Mouse (Mus musculus) midbrain, embryonic 16.5 days (tissue): ENCODE measurements around the gene Tob2. TPM values are rescaled to one million over a fixed set of nuclear protein-coding genes. Genes with fewer than 3 reads are reported as not detected.

Experiments
- ATAC-seq: fragments of 200-750 bp; cut with Nextera tagmentation; 2 replicates; pipeline ENCODE4 v1.8.0; 2017; ENCODE audit warnings: moderate TSS enrichment
- H3K27ac ChIP-seq: fragments of 300-500 bp; sonication (generic); 2 replicates; pipeline ENCODE4 v1.5.1; 2014; ENCODE audit warnings: mild to moderate bottlenecking, low read length, mixed read lengths
- H3K27me3 ChIP-seq: fragments of 300-500 bp; sonication (generic); 2 replicates; pipeline ENCODE4 v1.6.1; 2014; ENCODE audit warnings: low read depth, low read length, mixed read lengths; ENCODE audit not compliant: control insufficient read depth, insufficient read depth
- H3K36me3 ChIP-seq: fragments of 300-500 bp; sonication (generic); 2 replicates; pipeline ENCODE4 v1.6.1; 2014; ENCODE audit warnings: mild to moderate bottlenecking, low read length, moderate library complexity, mixed read lengths; ENCODE audit not compliant: control insufficient read depth, insufficient read depth
- H3K4me1 ChIP-seq: fragments of 300-500 bp; sonication (generic); 2 replicates; pipeline ENCODE4 v1.6.1; 2014; ENCODE audit warnings: mild to moderate bottlenecking, low read length, mixed read lengths; ENCODE audit not compliant: control insufficient read depth, insufficient read depth
- H3K4me2 ChIP-seq: fragments of 300-500 bp; sonication (generic); 2 replicates; pipeline ENCODE4 v1.6.1; 2014; ENCODE audit warnings: mild to moderate bottlenecking, low read length, mixed read lengths
- H3K4me3 ChIP-seq: fragments of 300-500 bp; sonication (generic); 2 replicates; pipeline ENCODE4 v1.5.1; 2014; ENCODE audit warnings: low read depth, mild to moderate bottlenecking, low read length, moderate library complexity, mixed read lengths
- H3K9ac ChIP-seq: fragments of 300-500 bp; sonication (generic); 2 replicates; pipeline ENCODE4 v1.6.1; 2014; ENCODE audit warnings: low read depth, low read length, mixed read lengths
- H3K9me3 ChIP-seq: fragments of 300-500 bp; sonication (generic); replicated peaks from 2 replicates; pipeline ENCODE4 v1.6.1; 2014; ENCODE audit warnings: mild to moderate bottlenecking, low read length, mixed read lengths; ENCODE audit not compliant: control insufficient read depth, poor library complexity, severe bottlenecking
- WGBS: fragments of 180-500 bp; shearing (Covaris S2); extraction: QIAGEN DNeasy Blood & Tissue Kit; methylation state at CpG from one replicate; pipeline ENCODE4 v1.1.7; 2014; 5-methylcytosine and 5-hydroxymethylcytosine counted together
- polyA plus RNA-seq: library from polyadenylated mRNA; unstranded; fragments of >200 nt; fragmentation: Nextera tagmentation; extraction: Ambion mirVana; gene quantifications from 2 replicates; pipeline ENCODE4 v1.2.1, GENCODE M21; 2015

The Tob2 gene
- polyA plus RNA-seq, 1 experiment from 2014 or later = 17.1 TPM

- Histone ChIP-seq H3K9me3 (no peaks in the 10 kb centered on the region), H3K27me3 (no peaks in the 10 kb centered on the region), H3K9ac (peak within 1 kb of the TSS; percentile 83), H3K4me3 (peak within 1 kb of the TSS; percentile 74), H3K4me1 (peaks cover 25% of the 10 kb centered on the region), H3K36me3 (peaks cover 25% of the 10 kb centered on the region), H3K4me2 (peak within 1 kb of the TSS; percentile 86), H3K27ac (peak within 1 kb of the TSS; percentile 94)
- under 1% methylated on average over 30 of the region's 30 CpGs for WGBS
- peak; percentile 86 for ATAC-seq
Observed at GRCm38 (mm10) chr15:81871604-81872261, 13.1 kb upstream of the Tob2 start, which contains the start of gene Phf5a. Phf5a (minus strand) TSS chr15:81871911.

- Histone ChIP-seq H3K4me3 (no peak overlapping the region), H3K4me2 (no peak overlapping the region), H3K27ac (no peak overlapping the region), H3K9ac (no peak overlapping the region), H3K27me3 (no peaks in the 10 kb centered on the region), H3K9me3 (no peaks in the 10 kb centered on the region), H3K36me3 (peaks cover 25% of the 10 kb centered on the region), H3K4me1 (peaks cover 22% of the 10 kb centered on the region)
- ATAC-seq = no peak
- 99% methylated on average over 5 of the region's 5 CpGs for WGBS
Observed at GRCm38 (mm10) chr15:81869985-81870384, 11.4 kb upstream of the Tob2 start.

DNA sequence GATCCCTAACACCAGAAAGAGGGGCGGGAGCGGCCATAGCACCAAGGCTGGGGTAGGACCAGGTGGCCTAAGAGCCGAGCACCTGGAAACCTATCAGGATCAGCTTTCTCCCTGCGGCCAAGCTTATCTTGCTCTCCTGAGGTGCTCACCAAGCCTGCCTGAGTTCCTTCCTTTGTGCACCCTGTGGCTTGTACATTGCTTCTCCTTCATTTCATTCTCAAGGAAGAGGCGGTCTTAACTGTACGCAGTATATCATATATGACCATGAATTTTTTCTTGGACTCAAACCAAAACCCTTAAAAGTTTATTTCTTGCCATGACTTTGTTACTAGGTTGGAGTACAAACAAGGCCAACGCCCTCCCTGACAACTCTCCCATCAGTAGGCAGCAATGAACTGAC, 5.6 kb upstream of the Tob2 start:
- Histone ChIP-seq H3K9me3 (no peaks in the 10 kb centered on the region), H3K4me3 (no peak overlapping the region), H3K27ac (no peak overlapping the region), H3K27me3 (no peaks in the 10 kb centered on the region), H3K4me2 (no peak overlapping the region), H3K4me1 (no peaks in the 10 kb centered on the region), H3K9ac (no peak overlapping the region), H3K36me3 (peaks cover 19% of the 10 kb centered on the region)
- 96% methylated on average over 7 of the region's 7 CpGs for WGBS
- ATAC-seq = no peak

DNA sequence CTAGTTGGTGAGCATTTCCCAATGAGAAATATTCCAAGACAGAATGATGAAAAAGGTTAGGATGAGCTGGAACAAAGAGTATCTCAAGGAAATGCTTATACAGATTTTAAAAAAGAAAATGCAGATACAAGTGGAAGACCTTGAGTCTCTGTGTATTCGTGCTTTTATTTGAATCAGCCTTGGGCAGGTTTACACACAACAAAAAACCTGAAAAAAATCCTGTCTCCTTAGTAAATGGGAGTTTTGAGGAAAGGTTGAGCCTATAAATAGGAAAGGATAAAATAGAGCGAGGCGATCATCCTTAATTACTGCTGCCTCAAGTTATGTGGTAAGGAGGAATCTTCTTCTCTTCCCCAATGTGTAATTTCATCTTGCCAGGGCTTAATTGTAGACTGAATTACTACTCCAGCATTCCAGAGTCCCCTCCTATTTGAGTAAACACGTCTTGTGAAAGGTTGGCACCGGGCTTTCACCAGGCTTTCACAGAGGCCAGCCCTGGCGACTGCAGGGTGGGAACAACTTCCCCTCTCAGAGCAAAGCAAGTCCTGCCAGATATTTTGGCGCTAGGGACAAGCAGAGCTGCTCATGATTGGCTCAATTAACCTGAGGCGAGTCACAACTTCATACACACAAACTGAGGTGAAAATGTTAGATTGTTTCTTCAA, 2.0 kb upstream of the Tob2 start:
- WGBS = 45% methylated on average over 8 of the region's 8 CpGs
- Histone ChIP-seq H3K36me3 (no peaks in the 10 kb centered on the region; the same call in 1 of the 2 replicates), H3K27ac (peak overlapping the region; percentile 84), H3K4me1 (peaks cover 10% of the 10 kb centered on the region), H3K4me3 (no peak overlapping the region), H3K9me3 (no peaks in the 10 kb centered on the region), H3K4me2 (peak overlapping the region; percentile 31; the same call in 1 of the 2 replicates), H3K27me3 (no peaks in the 10 kb centered on the region), H3K9ac (no peak overlapping the region)
- no peak for ATAC-seq

GRCm38 (mm10) chr15:81859330-81860255, 997 bp upstream of the Tob2 start:
- peak overlapping the region; percentile 62 for H3K4me2 ChIP-seq
- H3K27me3 ChIP-seq = no peaks in the 10 kb centered on the region
- under 1% methylated on average over 39 of the region's 39 CpGs for WGBS
- no peaks in the 10 kb centered on the region for H3K9me3 ChIP-seq
- peak; percentile 82 for ATAC-seq
- H3K36me3 ChIP-seq = no peaks in the 10 kb centered on the region
- H3K4me3 ChIP-seq = peak overlapping the region; percentile 82
- peak overlapping the region; percentile 84 for H3K27ac ChIP-seq
- H3K9ac ChIP-seq = peak overlapping the region; percentile 82
- H3K4me1 ChIP-seq = peaks cover 13% of the 10 kb centered on the region

- Histone ChIP-seq H3K9ac (peak overlapping the region; percentile 82), H3K4me2 (peak overlapping the region; percentile 62), H3K36me3 (no peaks in the 10 kb centered on the region), H3K4me3 (peak overlapping the region; percentile 82), H3K4me1 (peaks cover 13% of the 10 kb centered on the region), H3K27ac (peak overlapping the region; percentile 84), H3K9me3 (no peaks in the 10 kb centered on the region), H3K27me3 (no peaks in the 10 kb centered on the region)
- ATAC-seq = peak; percentile 38
- WGBS = under 1% methylated on average over 23 of the region's 23 CpGs
Observed at GRCm38 (mm10) chr15:81858138-81858516, 469 bp downstream of the Tob2 start.

DNA sequence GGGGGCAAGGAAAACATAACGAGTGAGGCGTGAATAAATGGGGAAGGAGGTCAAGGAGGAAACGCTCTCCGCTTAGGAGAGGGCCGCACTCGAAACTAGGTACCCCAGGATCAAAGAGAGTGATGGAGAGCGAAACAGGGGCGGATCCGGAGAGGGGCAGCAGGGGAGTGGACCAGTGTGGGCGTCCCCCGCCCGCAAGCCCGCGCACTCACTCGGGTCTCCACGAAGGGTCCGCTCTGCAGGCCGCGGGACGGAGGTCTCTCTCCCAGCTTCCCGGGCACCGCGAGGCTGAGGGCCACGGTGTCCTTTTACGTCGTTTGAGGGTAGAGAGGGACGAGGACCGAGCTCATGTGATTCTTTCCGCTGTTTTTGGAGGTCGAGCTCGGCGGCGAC, 876 bp downstream of the Tob2 start:
- peaks cover 13% of the 10 kb centered on the region for H3K4me1 ChIP-seq
- no peak for ATAC-seq
- H3K27me3 ChIP-seq = no peaks in the 10 kb centered on the region
- H3K4me2 ChIP-seq = peak overlapping the region; percentile 62
- H3K4me3 ChIP-seq = peak overlapping the region; percentile 82
- H3K27ac ChIP-seq = peak overlapping the region; percentile 84
- H3K9ac ChIP-seq = peak overlapping the region; percentile 82
- WGBS = under 1% methylated on average over 32 of the region's 33 CpGs
- no peaks in the 10 kb centered on the region for H3K36me3 ChIP-seq
- no peaks in the 10 kb centered on the region for H3K9me3 ChIP-seq

- peak overlapping the region; percentile 62 for H3K4me2 ChIP-seq
- H3K4me3 ChIP-seq = peak overlapping the region; percentile 82
- ATAC-seq = no peak
- no peaks in the 10 kb centered on the region for H3K9me3 ChIP-seq
- H3K4me1 ChIP-seq = peaks cover 13% of the 10 kb centered on the region
- H3K36me3 ChIP-seq = no peaks in the 10 kb centered on the region
- no peaks in the 10 kb centered on the region for H3K27me3 ChIP-seq
- H3K27ac ChIP-seq = peak overlapping the region; percentile 84
- H3K9ac ChIP-seq = peak overlapping the region; percentile 82
- WGBS = under 1% methylated on average over 14 of the region's 14 CpGs
Observed at GRCm38 (mm10) chr15:81856938-81857723, 1.5 kb downstream of the Tob2 start.
